Mouse (Mus musculus) kidney, postnatal 0 days (tissue): Measurements from ENCODE around the gene Ankrd13b. TPM values are rescaled to one million over a fixed set of nuclear protein-coding genes. Genes with fewer than 3 reads are reported as not detected.
A peak's percentile ranks its signal among the peaks of the same experiment; 100 is the strongest.

Source experiments
- ATAC-seq: fragments of 200-750 bp; cut with Nextera tagmentation; replicated peaks from 2 replicates; pipeline ENCODE4 v1.8.0; 2017; ENCODE audit warnings: low read depth, moderate number of reproducible peaks, moderate TSS enrichment, moderate library complexity; ENCODE audit not compliant: low FRiP score
- DNase-seq: peaks from one replicate; pipeline ENCODE4 v3.0.0-alpha.2; 2016; ENCODE audit warnings: low spot score
- H3K27ac ChIP-seq: fragments of 300-500 bp; sonication (generic); 2 replicates; pipeline ENCODE4 v1.5.1; 2014; ENCODE audit warnings: mild to moderate bottlenecking
- H3K27me3 ChIP-seq: fragments of 300-500 bp; sonication (generic); 2 replicates; pipeline ENCODE4 v1.6.1; 2014; ENCODE audit warnings: low read length, mixed read lengths; ENCODE audit not compliant: insufficient read depth
- H3K36me3 ChIP-seq: fragments of 300-500 bp; sonication (generic); 2 replicates; pipeline ENCODE4 v1.6.1; 2014; ENCODE audit warnings: low read length, mixed read lengths; ENCODE audit not compliant: insufficient read depth
- H3K4me1 ChIP-seq: fragments of 300-500 bp; sonication (generic); replicated peaks from 2 replicates; pipeline ENCODE4 v1.6.1; 2014; ENCODE audit warnings: antibody characterized with exemption, low read length, mixed read lengths; ENCODE audit not compliant: insufficient read depth
- H3K4me2 ChIP-seq: fragments of 300-500 bp; sonication (generic); 2 replicates; pipeline ENCODE4 v1.6.1; 2014; ENCODE audit warnings: mild to moderate bottlenecking, low read length, moderate library complexity, mixed read lengths
- H3K4me3 ChIP-seq: fragments of 300-500 bp; sonication (generic); replicated peaks from 2 replicates; pipeline ENCODE4 v1.5.1; 2014; ENCODE audit warnings: low read depth, low read length
- H3K9ac ChIP-seq: fragments of 300-500 bp; sonication (generic); 2 replicates; pipeline ENCODE4 v1.6.1; 2014; ENCODE audit warnings: low read depth, low read length
- H3K9me3 ChIP-seq: fragments of 300-500 bp; sonication (generic); replicated peaks from 2 replicates; pipeline ENCODE4 v1.6.1; 2016; ENCODE audit warnings: low read length, inconsistent platforms, mixed read lengths
- CTCF ChIP-seq: IDR thresholded peaks from 2 replicates; pipeline ENCODE4 v1.5.1; 2016; ENCODE audit warnings: antibody characterized with exemption, low read depth, mild to moderate bottlenecking, moderate library complexity
- WGBS: fragments of 180-500 bp; shearing (Covaris S2); extraction: QIAGEN DNeasy Blood & Tissue Kit; methylation state at CpG from one replicate; pipeline ENCODE4 v1.1.7; 2014; 5-methylcytosine and 5-hydroxymethylcytosine counted together
- polyA plus RNA-seq: library from polyadenylated mRNA; unstranded; fragments of >200 nt; fragmentation: Nextera tagmentation; extraction: Ambion mirVana; gene quantifications from 2 replicates; pipeline ENCODE4 v1.2.1, GENCODE M21; 2015

The Ankrd13b gene
- polyA plus RNA-seq, 1 experiment from 2014 or later: 6.4 TPM

DNA sequence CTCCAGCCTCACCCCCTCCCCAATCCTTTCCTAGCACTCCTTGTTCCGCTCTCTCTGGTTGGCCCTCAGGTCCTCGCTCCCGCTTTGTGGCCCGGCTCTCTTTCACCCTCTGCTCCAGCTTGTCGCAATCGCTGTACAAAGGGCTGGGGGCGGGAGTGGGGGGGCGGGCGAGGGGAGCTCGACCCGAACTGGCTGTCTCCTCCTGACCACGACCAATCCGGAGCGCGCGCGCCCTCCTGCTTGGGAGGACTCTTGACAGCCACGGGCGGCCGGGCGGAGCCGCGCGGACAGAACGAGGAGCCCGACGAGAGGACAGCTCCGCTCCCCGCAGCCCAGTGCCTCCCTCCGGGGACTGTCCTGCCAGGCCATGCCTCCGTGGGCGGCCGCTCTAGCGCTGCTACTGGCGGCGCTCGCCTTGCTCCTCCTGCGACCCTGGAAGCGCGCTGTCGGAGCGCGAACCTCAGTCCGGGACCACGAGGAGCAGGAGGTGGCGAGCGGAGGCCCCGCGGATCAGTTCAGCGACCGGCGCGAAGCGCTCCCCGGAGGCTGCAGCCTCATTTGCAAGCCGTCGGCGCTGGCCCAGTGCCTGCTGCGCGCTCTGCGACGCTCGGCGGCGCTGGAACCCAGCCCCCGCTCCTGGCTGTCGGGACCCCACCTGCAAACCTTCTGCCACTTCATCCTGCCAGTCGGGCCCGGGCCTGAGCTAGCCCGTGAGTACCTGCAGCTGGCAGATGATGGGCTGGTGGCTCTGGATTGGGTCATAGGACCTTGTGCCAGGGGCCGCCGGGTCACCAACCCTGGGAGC, 25.6 kb upstream of the Ankrd13b start, which contains the start of gene Abhd15:
Gene Abhd15 (plus strand): TSS at position 290 of the 805 bp plus-strand sequence.
- under 1% methylated on average over 64 of the region's 72 CpGs for WGBS
- DNase-seq: peak; percentile 79
- no peak for TF ChIP-seq CTCF
- ATAC-seq: peak; percentile 45
- H3K27ac ChIP-seq: 0 out of 2 replicates have a peak within 1 kb of the TSS, but pooled peaks have one; percentile 13
- peaks cover 24% of the 10 kb centered on the region for H3K4me1 ChIP-seq
- H3K27me3 ChIP-seq: no peaks in the 10 kb centered on the region
- H3K36me3 ChIP-seq: no peaks in the 10 kb centered on the region
- H3K9ac ChIP-seq: peak within 1 kb of the TSS; percentile 50
- peak within 1 kb of the TSS; percentile 43 for H3K4me3 ChIP-seq
- no peaks in the 10 kb centered on the region for H3K9me3 ChIP-seq
- peak within 1 kb of the TSS; percentile 91 for H3K4me2 ChIP-seq

DNA sequence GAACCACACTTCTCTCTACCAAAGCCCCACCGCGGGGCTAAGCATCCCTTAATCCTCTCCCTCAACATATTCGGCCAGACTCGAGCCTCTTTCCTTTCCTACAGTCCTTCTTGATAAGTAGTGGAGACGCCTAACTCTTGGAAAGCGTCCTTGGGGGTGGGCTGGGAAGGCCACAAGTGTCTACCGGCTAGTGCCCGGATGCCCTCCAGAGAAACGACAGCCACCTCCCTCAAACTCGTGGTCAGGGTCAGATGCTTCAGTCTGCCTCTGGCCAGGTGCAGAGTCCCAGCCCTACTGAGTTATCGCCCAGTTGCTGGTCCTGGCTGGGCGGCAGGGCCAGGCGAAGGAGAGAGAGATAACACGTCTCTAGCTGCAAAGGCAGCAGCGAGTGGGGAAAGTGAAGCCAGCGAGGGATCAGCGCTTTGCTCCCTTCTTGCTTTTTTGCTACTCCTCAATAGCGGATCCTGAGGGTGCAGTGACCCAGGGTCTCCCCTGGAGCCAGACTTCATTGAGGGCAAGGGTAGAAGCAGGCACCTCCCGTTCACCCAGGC, 24.9 kb upstream of the Ankrd13b start:
- TF ChIP-seq CTCF: no peak
- peak overlapping the region; percentile 43 for H3K4me3 ChIP-seq
- no peak overlapping the region for H3K27ac ChIP-seq
- H3K36me3 ChIP-seq: no peaks in the 10 kb centered on the region
- no peak for ATAC-seq
- no peaks in the 10 kb centered on the region for H3K27me3 ChIP-seq
- peak overlapping the region; percentile 50; the same call in 1 of the 2 replicates for H3K9ac ChIP-seq
- H3K9me3 ChIP-seq: no peaks in the 10 kb centered on the region
- DNase-seq: no peak
- peaks cover 27% of the 10 kb centered on the region for H3K4me1 ChIP-seq
- 16% methylated on average over 19 of the region's 19 CpGs for WGBS
- peak overlapping the region; percentile 91 for H3K4me2 ChIP-seq

GRCm38 (mm10) chr11:77513811-77514170, 24.3 kb upstream of the Ankrd13b start:
- Histone ChIP-seq H3K27me3 (no peaks in the 10 kb centered on the region), H3K36me3 (no peaks in the 10 kb centered on the region), H3K4me3 (peak overlapping the region; percentile 55), H3K4me1 (peaks cover 27% of the 10 kb centered on the region), H3K9me3 (no peaks in the 10 kb centered on the region), H3K9ac (peak overlapping the region; percentile 46; the same call in 1 of the 2 replicates), H3K27ac (peak overlapping the region; percentile 36; the same call in 1 of the 2 replicates), H3K4me2 (peak overlapping the region; percentile 75)
- WGBS: 10% methylated on average over 10 of the region's 10 CpGs
- TF ChIP-seq CTCF: no peak
- DNase-seq: no peak
- ATAC-seq: no peak

- Histone ChIP-seq H3K9ac (peak overlapping the region; percentile 71), H3K27me3 (no peaks in the 10 kb centered on the region), H3K4me3 (peak overlapping the region; percentile 55), H3K4me1 (peaks cover 32% of the 10 kb centered on the region), H3K4me2 (peak overlapping the region; percentile 75), H3K27ac (peak overlapping the region; percentile 38), H3K9me3 (no peaks in the 10 kb centered on the region), H3K36me3 (no peaks in the 10 kb centered on the region)
- ATAC-seq: peak; percentile 68
- WGBS: under 1% methylated on average over 78 of the region's 84 CpGs
- no peak for TF ChIP-seq CTCF
- peak; percentile 90 for DNase-seq
Observed at GRCm38 (mm10) chr11:77512891-77513810, 23.7 kb upstream of the Ankrd13b start.

- no peak for ATAC-seq
- no peak overlapping the region for H3K4me2 ChIP-seq
- 64% methylated on average over 5 of the region's 5 CpGs for WGBS
- H3K9me3 ChIP-seq: no peaks in the 10 kb centered on the region
- no peak for TF ChIP-seq CTCF
- H3K36me3 ChIP-seq: 0 out of 2 replicates have a peak, but pooled peaks cover 7% of the 10 kb centered on the region
- no peak for DNase-seq
- H3K9ac ChIP-seq: no peak overlapping the region
- H3K4me1 ChIP-seq: peaks cover 32% of the 10 kb centered on the region
- no peaks in the 10 kb centered on the region for H3K27me3 ChIP-seq
- no peak overlapping the region for H3K27ac ChIP-seq
- H3K4me3 ChIP-seq: no peak overlapping the region
Observed at GRCm38 (mm10) chr11:77511336-77511735, 21.9 kb upstream of the Ankrd13b start.
